Mouse (Mus musculus): ENCODE measurements around the gene Angptl4.

Gene Angptl4

DNA sequence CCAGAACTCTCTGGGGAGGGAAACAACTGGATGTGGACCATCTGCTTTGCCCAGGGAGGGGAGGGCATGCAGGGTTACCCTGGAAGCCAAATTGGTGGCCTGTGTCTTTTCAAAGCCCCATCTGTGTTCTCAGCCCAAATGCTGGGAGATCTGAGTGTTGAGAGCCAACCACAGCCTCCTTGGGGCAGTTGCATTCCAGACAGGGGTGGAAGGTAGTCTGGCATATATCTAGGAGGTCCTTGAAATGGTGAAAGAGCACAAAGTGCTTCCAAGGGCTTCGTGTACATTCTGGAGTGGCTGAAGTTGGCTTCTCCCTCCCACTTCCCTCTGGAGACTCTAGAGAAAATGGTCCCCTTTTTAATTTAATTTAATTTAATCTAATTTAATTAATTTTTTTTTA lies 23.1 kb upstream of the Angptl4 start:
- no peak for DNase-seq (ENCODE audit: low read depth)

DNA sequence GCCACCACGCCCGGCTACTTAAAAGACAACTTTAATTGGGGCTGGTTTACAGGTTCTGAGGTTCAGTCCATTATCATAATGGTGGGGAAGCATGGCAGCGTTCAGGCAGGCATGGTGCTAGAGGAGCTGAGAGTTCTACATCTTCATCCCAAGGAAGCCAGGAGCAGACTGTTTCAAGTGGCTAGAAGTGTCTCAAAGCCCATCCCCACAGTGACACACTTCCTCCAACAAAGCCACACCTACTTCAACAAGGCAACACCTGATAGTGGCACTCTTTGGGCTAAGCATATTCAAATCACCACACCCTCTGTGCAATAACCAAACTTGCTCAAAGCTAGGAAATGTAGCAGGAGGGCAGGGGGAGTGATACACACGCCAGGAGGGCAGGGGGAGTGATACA lies 22.6 kb upstream of the Angptl4 start:
- no peak for DNase-seq (ENCODE audit: low read depth)

DNA sequence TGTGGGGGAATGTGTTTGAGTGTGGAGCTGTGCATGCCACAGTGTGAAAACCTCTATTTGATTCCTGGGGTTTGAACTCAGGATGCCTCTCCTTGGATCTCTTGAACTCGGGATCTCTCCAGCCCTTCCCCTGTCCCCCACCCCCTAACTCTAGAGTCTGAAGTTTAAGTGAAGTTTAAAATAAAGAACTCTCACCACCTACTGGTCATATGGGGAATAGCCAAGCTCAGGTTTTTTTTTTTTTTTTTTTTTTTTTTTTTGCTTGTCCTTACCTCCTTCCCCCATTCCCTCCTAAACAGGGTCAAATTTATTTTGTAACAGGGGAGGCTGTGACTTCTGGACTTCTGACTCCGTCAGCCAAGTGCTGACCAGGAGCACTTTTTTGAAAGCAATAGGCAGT lies 20.6 kb upstream of the Angptl4 start:
- no peak for DNase-seq (ENCODE audit: low read depth)

DNA sequence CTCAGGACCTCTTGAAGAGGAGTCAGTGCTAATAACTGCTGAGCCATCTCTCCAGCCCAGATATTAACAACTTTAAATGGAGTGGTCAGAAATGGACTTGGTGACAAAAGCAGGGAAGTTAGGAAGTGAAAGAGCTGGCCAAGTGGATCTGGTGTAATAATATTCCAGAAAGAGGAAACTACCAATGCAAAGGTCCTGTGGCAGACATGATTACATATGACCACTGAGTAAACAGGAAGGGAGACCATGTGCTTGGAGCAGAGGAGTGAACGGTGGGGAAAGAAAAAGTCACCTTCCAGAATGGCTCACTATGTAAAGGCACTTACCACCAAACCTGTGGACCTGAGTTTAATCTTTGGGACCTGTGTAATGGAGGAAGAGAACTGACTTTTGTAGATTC lies 17.6 kb upstream of the Angptl4 start:
- no peak for DNase-seq (ENCODE audit: low read depth)

DNA sequence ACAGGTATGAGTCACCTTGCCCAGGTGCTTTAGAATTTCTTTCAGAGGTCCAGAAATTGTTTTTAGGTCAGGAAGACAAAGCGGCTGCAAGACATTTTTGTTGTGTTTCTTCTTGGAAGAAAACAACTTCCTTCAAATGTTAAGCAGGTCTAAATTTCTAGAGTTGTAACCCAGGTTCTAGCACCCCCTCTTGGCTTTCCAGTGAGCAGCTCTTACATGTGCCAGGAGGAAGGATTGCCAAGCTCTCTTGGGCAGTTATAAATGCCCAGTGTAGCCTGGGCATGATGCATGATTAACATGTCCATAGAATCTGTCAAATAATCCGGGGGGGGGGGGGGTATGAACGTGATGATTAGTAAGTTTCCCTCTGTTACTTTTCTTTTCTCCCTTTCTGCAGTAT lies 16.7 kb upstream of the Angptl4 start:
- peak; percentile 65 for DNase-seq (ENCODE audit: low read depth)

DNA sequence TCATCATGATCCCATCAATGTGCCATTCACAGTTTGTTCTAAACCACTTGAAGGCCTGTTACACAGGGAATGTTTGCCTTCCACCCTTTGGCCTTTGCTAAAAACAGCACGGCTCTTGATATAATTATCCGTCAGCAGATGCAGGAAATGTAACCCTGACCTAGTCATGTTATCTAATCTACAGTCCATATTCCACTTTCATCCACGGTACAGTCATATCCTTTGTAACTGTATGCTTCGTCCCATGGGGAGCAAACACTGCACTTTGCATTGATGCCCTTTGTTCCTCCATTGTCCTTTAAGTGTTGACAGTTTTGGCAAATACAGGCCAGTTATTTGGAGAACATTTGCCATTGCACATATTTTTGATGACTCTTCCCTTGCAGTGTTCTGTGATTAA lies 7.1 kb upstream of the Angptl4 start:
- DNase-seq (ENCODE audit: low read depth) = no peak

DNA sequence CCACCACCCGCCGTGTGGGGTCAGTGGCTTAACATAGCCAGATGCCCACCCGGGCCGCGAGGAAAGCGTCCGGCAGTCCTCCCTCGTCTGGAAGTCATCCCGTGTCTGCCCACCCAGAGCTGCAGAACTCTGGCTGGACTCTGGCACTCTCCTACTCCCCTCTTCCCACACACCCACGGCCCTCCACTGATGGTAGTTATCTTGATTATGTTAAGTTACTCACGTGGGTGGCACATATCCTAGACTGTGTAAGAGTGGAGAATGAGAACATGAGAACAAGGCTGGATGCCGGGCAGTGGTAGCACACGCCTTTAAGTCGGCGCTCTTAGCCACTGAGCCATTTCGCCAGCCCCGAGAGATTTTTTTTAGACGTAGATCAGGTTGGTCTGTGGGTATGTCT lies 4.7 kb upstream of the Angptl4 start:
- DNase-seq (ENCODE audit: low read depth) = no peak

DNA sequence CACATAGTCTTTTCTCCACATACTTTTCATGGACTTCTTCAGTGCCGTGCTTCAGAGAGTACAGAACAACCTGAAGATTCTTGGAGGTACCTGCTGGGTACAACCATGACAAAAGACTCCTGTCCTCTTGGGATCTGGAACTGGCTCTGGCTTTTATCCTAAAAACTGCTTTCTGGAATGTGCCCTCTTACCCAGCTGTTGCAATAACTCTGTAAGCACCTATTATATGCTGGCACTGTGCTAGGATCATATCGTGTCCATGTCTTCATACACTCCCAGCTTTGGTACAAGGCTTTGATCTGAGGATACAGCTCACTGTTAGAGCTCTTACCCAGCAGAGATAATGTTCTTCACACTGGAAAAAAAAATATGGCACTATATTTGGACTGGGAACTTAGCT lies 3.3 kb upstream of the Angptl4 start:
- no peak for DNase-seq (ENCODE audit: low read depth)

DNA sequence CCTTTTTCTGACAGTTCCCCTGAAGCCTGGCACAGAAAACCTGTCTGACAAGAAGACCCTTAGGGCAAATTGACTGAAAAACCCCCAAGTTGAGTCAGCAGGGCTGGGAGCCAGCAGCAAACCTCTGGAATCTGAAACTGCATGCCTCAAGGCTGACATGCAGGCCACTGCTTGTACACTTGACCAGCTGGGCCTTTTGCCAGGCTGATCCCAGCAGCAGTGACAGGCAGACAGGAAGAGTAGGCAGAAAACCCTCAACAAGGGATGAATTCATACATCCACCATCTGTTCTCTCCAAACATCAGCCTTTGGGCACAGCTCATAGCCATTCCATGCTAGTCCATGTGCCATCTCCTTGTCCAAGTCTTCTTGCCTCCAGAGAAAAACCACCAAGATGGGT lies 1.8 kb upstream of the Angptl4 start:
- DNase-seq (ENCODE audit: low read depth) = peak; percentile 97

DNA sequence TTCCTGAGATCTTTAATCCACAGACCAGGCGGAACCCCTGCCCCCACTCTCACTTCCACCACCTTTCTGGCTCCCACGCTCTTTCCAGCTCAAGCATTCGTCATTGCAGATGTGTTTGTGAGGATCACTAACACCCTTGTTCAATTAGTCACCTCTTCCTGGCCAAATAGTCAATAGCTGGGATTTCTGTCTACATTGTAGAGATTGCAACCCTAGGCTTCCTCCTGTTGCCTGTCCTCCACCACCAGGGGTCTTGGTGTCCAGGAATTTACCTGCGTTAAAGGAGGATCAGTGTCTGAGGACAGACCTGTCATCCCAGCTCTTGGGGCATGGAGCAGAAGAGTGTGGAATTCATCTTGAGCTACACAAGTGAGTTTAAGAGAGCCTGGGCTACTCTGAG lies 437 bp upstream of the Angptl4 start:
- no peak for DNase-seq (ENCODE audit: low read depth)

DNA sequence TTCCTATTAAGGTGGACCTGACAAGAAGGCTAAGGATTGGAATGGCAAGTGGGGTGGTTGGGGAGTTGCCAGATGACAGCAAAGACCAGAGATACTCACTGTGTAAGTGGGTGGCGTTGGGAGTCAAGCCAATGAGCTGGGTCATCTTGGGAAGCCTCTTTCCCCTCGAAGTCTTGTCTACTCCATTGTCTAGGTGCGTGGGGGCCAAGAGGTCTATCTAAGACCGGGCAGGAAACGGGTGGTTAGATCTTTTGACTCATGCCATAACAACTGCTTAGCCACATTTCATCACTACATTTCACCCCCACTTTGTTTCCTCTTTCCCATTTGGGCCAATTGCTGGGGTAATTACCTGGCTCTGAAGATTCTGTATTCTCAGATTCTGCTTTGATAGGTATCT lies 1.2 kb downstream of the Angptl4 start:
- DNase-seq (ENCODE audit: low read depth) = no peak

DNA sequence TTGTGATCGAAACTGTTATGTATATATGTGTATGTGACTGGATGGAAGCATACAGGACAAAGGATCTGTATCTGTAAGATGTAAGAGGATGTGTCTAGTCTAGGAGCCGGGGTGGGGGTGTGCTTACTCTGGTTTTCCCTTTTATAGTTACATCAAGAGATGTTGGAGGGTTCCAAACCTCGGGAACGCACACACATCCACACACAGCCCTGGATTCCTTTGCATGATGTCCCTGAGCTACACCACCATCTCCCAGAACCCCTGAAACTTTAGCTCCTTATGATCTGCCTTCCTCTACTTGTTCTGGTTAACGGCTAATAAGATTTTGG lies 1.7 kb downstream of the Angptl4 start:
- no peak for DNase-seq (ENCODE audit: low read depth)

DNA sequence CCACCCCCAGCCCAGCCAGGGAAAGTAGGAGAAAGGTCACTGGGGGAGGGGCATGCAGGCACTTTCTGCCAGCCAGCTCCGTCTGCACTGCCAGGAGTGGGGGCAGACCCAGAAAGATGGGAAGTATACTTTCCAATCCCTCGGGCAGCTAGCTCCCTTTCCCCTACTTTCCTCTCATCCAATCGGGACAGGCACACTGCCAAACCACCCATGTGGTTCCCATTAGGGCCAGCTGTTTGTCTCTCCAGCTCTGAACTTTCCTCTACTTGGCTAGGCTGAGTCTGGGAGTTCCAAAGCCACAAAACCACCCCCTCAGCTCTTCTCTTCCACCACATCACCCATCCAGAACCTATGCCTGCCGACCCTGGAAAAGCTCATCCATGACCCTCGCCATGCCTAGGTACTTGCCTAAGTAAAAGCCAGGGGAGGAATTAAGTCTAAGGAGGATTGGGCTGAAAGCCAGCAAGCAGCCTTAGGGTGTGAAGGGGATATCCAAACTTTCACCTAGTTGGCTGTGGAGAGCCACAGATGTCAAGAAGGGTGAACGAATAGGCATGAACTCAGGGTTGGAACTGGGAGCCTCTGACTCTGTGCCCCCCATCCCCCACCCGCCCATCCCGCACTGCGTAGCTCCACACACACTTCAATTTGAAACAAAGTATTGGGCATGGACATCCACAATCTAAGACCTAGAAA lies 2.2 kb downstream of the Angptl4 start:
- DNase-seq (ENCODE audit: low read depth) = peak; percentile 99

DNA sequence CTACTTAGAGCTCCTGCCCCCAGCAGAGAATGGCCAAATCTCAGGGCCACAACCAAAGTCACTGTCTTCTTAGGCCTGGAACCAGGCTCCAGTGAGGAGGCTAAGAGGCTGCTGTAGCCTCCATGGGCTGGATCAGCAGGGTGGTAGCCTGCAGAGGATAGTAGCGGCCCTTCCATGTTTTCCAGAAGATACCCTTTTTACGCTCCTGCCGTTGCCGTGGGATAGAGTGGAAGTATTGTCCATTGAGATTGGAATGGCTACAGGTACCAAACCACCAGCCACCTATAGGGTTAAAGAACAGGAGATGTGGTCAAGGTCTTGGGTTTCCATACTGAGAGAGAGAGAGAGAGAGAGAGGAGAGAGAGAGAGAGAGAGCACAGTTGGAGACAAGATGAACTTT lies 6.3 kb downstream of the Angptl4 start:
- DNase-seq (ENCODE audit: low read depth) = no peak

DNA sequence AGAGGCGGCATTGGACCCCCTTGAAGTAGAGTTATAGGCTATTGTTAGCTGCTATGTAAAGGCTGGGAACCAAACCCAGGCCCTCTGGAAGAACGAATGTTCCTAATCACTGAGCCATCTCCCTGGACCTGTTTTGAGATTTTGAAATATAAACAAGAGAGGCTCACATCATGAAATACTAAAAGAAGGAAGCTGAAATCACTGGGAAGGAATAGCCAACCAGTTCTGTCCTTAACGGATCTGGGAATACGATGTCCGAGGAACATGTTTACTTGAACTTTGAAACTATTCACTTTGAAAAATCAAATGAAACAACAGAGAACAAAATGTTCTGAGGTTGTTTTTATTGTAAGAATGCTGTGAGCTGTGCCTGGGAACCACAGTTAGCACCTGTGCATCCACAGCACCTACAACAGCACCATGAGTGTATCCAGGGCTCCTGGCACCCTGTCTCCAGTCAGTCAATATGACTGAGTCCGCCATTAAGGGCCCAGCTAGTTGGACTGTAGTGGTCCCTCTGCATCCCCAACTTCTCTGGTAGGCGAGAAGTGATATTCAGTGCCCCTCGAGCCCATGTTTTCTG lies 7.0 kb downstream of the Angptl4 start:
- no peak for DNase-seq (ENCODE audit: low read depth)

DNA sequence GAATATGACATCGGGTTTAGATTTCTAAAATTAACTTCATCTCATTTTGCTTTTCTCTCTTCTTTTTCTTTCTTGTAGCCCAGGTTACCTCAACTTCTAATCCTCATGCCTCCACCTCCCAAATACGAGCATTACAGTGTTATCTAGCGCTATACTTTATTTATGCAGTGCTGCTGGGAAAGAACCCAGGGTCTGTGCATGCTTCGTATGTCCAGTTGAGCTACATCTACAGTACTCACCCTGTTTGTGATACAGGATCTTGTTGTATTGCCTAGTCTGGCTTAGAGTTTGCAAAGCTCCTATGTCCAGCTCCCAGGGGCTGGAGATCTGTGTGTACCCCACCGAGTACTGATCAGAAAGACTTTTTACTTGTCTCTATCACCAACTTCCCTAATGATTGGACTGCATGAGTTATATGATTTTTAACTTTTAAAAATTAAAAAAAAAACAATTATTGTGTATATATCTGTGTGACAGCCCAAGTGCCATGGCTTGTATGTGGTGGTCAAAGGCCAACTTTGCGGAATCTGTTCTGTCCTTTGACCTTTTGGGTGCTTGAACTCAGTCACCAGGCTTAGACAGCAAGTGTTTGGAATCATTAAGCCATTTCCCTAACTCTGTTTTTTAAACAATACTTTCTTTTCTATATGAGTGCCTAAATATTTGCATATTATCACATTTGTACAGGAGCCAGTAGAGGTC lies 7.6 kb downstream of the Angptl4 start:
- no peak for DNase-seq (ENCODE audit: low read depth)

DNA sequence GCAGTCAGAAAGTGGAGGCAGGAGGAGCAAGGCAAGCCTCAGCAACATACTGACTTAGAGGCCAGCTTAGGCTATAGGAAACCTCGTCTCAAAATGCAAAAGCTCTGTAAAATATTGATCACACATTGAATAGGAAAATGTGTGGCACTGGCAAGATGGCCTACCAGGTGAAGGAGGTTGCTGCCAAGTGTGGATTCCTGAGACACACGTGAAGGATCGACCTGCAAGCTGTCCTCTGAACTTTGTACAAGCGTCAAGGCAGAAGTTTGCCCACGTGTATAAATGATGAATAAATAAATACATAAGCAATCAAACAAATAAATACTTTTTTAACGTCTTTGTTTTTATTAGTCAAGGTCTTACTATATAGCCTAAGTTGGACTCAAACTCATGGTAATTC lies 8.2 kb downstream of the Angptl4 start:
- DNase-seq (ENCODE audit: low read depth) = no peak

DNA sequence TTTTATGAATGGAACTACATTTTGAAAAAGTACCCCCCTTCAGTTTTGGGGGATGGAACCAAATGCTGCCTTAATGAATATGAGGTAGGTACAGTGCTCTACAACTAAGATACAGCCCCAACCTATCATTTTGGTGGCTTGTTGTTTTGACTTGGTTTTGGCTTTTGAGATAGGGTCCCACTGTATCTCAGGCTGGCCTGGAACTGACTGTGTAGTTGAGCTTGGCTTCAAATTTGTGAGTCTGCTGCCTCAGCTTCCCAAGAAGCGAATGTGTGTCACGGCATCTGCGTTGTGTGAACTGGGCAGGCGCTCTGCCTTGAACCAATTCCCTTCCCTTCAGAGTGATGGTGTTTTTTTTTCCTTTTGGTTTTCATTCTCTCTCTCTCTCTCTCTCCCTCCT lies 10.0 kb downstream of the Angptl4 start:
- DNase-seq (ENCODE audit: low read depth) = no peak

DNA sequence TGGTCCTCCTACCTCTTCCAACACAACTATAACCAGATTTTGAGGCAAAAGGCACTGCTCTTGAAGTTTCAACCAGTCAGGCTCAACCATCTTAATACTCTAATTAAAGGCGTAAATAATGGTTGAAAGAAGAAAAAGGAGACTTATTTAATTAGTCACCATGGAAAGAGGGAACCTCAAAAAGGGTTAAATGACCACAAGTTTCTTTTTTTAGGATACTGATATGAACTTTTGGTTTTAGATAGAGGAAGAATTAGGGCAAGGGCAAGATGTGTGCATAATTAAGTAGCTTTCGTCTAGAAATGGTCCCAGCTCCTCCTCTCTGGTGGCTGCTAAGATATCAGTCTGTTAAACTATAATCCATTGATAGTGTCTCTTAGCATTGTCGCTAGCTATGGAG lies 15.2 kb downstream of the Angptl4 start:
- no peak for DNase-seq (ENCODE audit: low read depth)

DNA sequence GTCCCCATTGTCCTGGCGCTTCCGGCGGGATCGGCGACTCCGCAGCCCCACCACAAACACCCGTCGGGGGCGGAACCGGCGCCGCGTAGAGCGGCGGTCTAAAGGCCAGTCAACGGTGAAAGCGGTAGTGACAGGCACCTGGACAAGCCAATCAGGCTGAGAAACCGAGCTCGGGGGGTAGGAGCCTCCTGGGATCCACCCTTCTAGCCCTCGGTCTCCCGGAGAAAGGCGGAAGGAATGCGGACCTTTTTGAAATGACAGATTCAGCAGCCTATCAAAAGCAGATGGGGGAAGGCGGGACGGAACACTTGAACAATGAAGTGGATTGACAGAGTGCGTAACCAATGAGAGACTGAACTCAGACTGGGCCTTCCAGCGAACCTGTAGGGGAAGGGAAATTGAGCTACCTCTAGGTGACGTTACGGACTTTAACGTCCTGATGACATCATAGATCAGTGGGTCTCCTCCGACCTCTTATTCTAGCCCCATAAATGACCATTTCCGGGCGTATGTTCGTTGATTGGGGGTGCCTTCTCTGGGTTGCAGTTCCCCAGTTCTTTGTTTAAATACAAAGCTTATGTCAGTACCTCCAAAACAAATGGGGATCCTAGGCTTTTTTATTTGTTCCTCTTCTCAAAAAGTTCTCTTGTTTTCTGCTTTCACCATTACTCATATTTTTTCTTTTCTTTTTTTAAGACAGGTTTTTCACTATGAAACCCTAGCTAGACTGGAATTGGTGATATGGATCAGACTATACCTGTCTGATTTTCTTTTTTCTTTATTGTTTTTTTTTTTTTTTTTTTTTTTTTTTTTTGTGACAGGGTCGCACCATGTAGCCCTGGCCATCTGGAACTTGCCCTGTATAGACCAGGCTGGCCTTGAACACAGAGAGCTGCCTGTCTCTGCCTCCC lies 21.1 kb downstream of the Angptl4 start, which contains the start of gene Rab11b:
Gene Rab11b (minus strand): TSS at position 276 of the 911 bp plus-strand sequence.
- DNase-seq (ENCODE audit: low read depth) = peak; percentile 100

DNA sequence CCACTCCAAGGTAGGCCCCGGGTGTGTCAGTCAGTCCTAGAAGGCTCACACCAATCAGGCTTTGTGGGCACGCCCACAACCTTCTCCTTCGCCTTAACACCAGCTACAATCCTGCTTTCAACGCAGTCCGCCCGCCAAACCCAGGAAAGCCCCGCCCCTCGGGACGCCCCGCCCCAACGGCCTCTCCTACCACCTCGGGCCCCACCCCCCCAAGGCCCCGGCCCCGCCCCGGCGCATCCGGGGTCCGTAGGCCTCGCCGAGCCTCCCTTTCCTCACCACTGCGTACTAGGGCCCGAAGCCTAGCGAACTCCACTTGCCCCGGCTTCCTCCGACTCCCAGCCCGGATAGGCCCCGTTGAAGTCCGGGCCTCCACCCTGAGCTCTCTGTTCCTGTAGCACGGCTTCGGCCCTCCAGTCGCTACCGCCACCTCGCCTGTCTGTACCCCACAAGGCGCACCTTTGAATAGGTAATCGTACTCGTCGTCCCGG lies 21.8 kb downstream of the Angptl4 start:
- DNase-seq (ENCODE audit: low read depth) = peak; percentile 67

DNA sequence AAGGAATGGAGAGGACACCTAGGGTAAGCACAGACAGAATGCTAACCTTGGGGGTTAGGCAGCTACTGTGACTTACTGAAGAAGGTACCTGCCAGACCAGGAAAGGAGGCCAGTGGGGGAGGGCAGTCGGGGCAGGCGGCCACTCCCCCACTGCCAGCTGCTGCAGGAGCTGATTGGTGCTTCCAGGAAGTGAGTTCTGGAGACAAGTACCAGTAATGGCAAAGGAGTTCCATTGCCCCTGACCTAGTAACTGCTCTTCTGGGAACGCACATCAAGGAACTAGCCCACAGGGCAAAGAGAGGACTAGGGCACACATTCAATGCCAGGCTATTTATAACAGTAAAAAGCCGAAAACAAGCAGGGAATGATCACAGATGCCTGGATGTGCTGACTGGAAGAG lies 24.4 kb downstream of the Angptl4 start:
- no peak for DNase-seq (ENCODE audit: low read depth)
